Mouse (Mus musculus) liver, embryonic 13.5 days (tissue): ENCODE results near the gene Myh7b. TPM values are rescaled to one million over a fixed set of nuclear protein-coding genes. Genes with fewer than 3 reads are reported as not detected.
"Not testable (repeated sequence)": the region's sequence is repeated elsewhere in the genome, so short reads cannot be mapped to it uniquely, and the experiment has no call there.

Experiments used
- ATAC-seq: fragments of 200-750 bp; cut with Nextera tagmentation; 2 replicates; pipeline ENCODE4 v1.8.0; 2017; ENCODE audit warnings: low read depth, mild to moderate bottlenecking, moderate number of reproducible peaks, moderate library complexity
- DNase-seq: peaks from one replicate; pipeline ENCODE4 v3.0.0; 2022
- H3K27ac ChIP-seq: fragments of 300-500 bp; sonication (generic); 2 replicates; pipeline ENCODE4 v1.5.1; 2015; ENCODE audit warnings: moderate library complexity, mild to moderate bottlenecking, inconsistent platforms
- H3K27me3 ChIP-seq: fragments of 300-500 bp; sonication (generic); 2 replicates; pipeline ENCODE4 v1.6.1; 2015; ENCODE audit warnings: mild to moderate bottlenecking, inconsistent platforms
- H3K36me3 ChIP-seq: fragments of 300-500 bp; sonication (generic); 2 replicates; pipeline ENCODE4 v1.6.1; 2015; ENCODE audit warnings: mild to moderate bottlenecking, inconsistent platforms
- H3K4me1 ChIP-seq: fragments of 300-500 bp; sonication (generic); replicated peaks from 2 replicates; pipeline ENCODE4 v1.6.1; 2015; ENCODE audit warnings: inconsistent platforms
- H3K4me2 ChIP-seq: fragments of 300-500 bp; sonication (generic); 2 replicates; pipeline ENCODE4 v1.6.1; 2015; ENCODE audit warnings: inconsistent platforms, mild to moderate bottlenecking, moderate library complexity
- H3K4me3 ChIP-seq: fragments of 300-500 bp; sonication (generic); replicated peaks from 2 replicates; pipeline ENCODE4 v1.5.1; 2015; ENCODE audit warnings: mild to moderate bottlenecking, inconsistent platforms
- H3K9ac ChIP-seq: fragments of 300-500 bp; sonication (generic); 2 replicates; pipeline ENCODE4 v1.6.1; 2015; ENCODE audit warnings: mild to moderate bottlenecking, inconsistent platforms
- H3K9me3 ChIP-seq: fragments of 300-500 bp; sonication (generic); replicated peaks from 2 replicates; pipeline ENCODE4 v1.6.1; 2016; ENCODE audit warnings: inconsistent platforms
- WGBS: fragments of 180-500 bp; shearing (Covaris S2); methylation state at CpG from one replicate; pipeline ENCODE4 v1.1.7; 2015; ENCODE audit not compliant: insufficient replicate concordance; 5-methylcytosine and 5-hydroxymethylcytosine counted together
- polyA plus RNA-seq: library from polyadenylated mRNA; unstranded; fragments of >200 nt; fragmentation: Nextera tagmentation; extraction: Ambion mirVana; gene quantifications from 2 replicates; pipeline ENCODE4 v1.2.1, GENCODE M21; 2015

Myh7b gene
- polyA plus RNA-seq, 1 experiment from 2014 or later = 2.2 TPM

GRCm38 (mm10) chr2:155604560-155605235 is 6.3 kb upstream of the Myh7b start:
- Histone ChIP-seq H3K4me2 (peak overlapping the region; percentile 75), H3K9me3 (no peaks in the 10 kb centered on the region), H3K4me3 (peak overlapping the region; percentile 45), H3K9ac (peak overlapping the region; percentile 70), H3K4me1 (peaks cover 70% of the 10 kb centered on the region), H3K27ac (peak overlapping the region; percentile 99), H3K27me3 (no peaks in the 10 kb centered on the region), H3K36me3 (no peaks in the 10 kb centered on the region)
- WGBS = 23% methylated on average over 10 of the region's 10 CpGs
- ATAC-seq (peak; percentile 97), DNase-seq (peak; percentile 74)

GRCm38 (mm10) chr2:155605236-155605589 is 5.8 kb upstream of the Myh7b start:
- Histone ChIP-seq H3K9ac (peak overlapping the region; percentile 70), H3K27ac (peak overlapping the region; percentile 99), H3K4me3 (peak overlapping the region; percentile 45), H3K4me1 (peaks cover 70% of the 10 kb centered on the region), H3K4me2 (peak overlapping the region; percentile 75)
- H3K27me3 ChIP-seq, DNase-seq, H3K9me3 ChIP-seq, H3K36me3 ChIP-seq: not testable (repeated sequence)
- peak; percentile 80 for ATAC-seq
- 8% methylated on average over 4 of the region's 4 CpGs for WGBS

- Histone ChIP-seq H3K4me1 (peaks cover 79% of the 10 kb centered on the region), H3K9ac (peak overlapping the region; percentile 70), H3K4me3 (no peak overlapping the region), H3K27ac (peak overlapping the region; percentile 99), H3K36me3 (no peaks in the 10 kb centered on the region), H3K27me3 (no peaks in the 10 kb centered on the region), H3K9me3 (no peaks in the 10 kb centered on the region), H3K4me2 (no peak overlapping the region)
- ATAC-seq (no peak), DNase-seq (no peak)
- 84% methylated on average over 4 of the region's 4 CpGs for WGBS
Measured at GRCm38 (mm10) chr2:155606360-155606759, 4.7 kb upstream of the Myh7b start.

DNA sequence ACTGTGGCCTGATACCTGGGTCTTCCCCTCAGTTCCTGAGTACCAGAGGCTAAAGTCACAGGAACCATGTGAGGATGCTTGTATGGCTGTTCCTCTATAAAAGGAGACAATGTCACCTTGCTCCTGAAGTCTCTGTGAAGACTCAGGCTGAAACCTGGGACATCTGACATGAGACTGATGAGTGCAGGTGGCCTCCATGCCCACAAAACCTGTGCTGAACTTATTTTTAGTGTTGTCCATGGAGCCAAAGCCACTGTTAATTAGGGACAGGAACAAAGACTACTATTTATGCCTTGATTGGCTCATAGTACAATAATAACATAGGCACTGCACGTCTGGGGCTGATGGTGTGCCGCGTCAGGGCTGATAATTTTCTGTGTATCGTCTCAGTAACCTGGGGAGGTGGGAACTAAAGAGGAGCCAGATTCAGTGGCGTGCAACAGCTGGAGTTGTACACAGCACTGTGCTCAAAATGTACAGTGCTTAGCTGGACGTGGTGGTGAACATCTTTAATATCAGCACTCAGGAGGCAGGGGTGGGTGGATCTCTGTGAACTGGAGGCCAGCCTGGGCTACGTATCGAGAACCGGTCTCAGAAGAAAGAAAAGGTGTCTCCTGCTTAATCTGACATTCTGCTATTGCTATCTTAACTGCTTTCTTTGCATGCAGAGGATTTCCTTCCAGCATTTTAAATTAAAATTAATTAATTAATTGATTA is 980 bp downstream of the Myh7b start:
- Histone ChIP-seq H3K9me3 (no peaks in the 10 kb centered on the region), H3K4me2 (peak overlapping the region; percentile 90), H3K27ac (peak overlapping the region; percentile 97), H3K9ac (peak overlapping the region; percentile 85), H3K27me3 (no peaks in the 10 kb centered on the region), H3K4me3 (peak overlapping the region; percentile 68; the same call in 1 of the 2 replicates), H3K36me3 (no peaks in the 10 kb centered on the region), H3K4me1 (peaks cover 79% of the 10 kb centered on the region)
- DNase-seq (peak; percentile 62), ATAC-seq (no peak)
- 63% methylated on average over 9 of the region's 9 CpGs for WGBS

DNA sequence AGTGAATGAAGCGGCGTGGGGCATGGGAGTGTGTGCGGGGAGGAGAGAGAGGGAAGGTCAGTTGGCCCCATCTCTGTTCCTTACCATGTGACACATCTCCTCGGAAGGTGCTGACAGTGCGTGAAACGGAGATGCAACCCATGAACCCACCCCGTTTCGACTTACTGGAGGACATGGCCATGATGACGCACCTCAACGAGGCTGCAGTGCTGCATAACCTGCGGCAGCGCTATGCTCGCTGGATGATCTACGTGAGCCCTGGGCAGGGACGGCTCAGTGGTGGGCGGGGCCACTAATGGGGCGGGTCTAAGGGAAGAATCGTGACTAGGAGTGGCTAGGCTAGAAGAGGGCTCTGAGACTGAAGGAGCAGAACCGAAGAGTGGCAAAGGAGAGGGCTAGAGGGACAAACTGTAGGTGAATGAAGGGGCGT is 2.3 kb downstream of the Myh7b start:
- peak overlapping the region; percentile 68 for H3K4me3 ChIP-seq
- 4% methylated on average over 20 of the region's 20 CpGs for WGBS
- peak overlapping the region; percentile 97 for H3K27ac ChIP-seq
- H3K36me3 ChIP-seq = no peaks in the 10 kb centered on the region
- DNase-seq = peak; percentile 97
- ATAC-seq = peak; percentile 96
- H3K4me1 ChIP-seq = peaks cover 79% of the 10 kb centered on the region
- H3K27me3 ChIP-seq = no peaks in the 10 kb centered on the region
- no peaks in the 10 kb centered on the region for H3K9me3 ChIP-seq
- H3K4me2 ChIP-seq = peak overlapping the region; percentile 90
- H3K9ac ChIP-seq = peak overlapping the region; percentile 85

DNA sequence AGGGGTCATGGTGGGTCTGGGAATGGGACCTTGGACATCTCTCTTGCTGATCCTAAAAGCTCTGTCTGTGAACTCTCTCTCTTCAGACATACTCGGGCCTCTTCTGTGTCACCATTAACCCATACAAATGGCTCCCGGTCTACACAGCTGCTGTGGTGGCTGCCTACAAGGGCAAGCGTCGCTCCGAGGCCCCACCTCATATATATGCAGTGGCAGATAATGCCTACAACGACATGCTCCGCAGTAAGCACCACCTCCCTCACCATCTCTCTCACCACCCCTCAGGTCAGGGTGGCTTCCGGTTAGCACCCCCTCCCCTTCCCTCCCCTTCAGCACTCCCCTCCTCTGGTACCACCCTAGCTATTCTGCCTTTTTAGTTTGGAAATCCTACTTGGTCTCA is 2.9 kb downstream of the Myh7b start:
- Histone ChIP-seq H3K27ac (peak overlapping the region; percentile 97), H3K4me1 (peaks cover 84% of the 10 kb centered on the region), H3K4me3 (peak overlapping the region; percentile 68), H3K36me3 (no peaks in the 10 kb centered on the region), H3K4me2 (peak overlapping the region; percentile 90), H3K9ac (peak overlapping the region; percentile 85), H3K9me3 (no peaks in the 10 kb centered on the region), H3K27me3 (no peaks in the 10 kb centered on the region)
- ATAC-seq (peak; percentile 77), DNase-seq (peak; percentile 72)
- 15% methylated on average over 8 of the region's 8 CpGs for WGBS

DNA sequence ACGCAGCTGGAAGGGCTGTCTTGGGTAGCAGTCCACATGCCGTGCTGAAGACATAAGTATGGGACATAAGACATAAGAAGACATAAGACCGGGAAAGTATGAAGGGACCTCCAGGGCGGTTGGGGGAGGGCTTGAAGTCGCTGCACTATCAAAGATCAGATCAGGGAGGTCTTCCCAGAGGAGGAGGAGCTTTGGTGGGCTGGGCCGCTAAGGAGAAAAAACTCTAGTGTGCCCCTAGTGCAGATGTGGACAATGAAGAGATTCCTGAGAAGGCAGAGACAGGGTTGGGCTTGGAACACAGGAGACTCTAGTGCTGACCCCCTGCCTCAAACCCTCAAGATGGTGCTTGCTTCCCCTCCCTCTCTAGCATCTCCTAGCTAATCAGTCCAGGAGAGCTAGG is 6.0 kb downstream of the Myh7b start:
- Histone ChIP-seq H3K36me3 (no peaks in the 10 kb centered on the region), H3K27ac (peak overlapping the region; percentile 74), H3K4me1 (peaks cover 94% of the 10 kb centered on the region), H3K9me3 (no peaks in the 10 kb centered on the region), H3K27me3 (no peaks in the 10 kb centered on the region), H3K4me2 (peak overlapping the region; percentile 39), H3K9ac (peak overlapping the region; percentile 42), H3K4me3 (peak overlapping the region; percentile 1; the same call in 1 of the 2 replicates)
- 17% methylated on average over 6 of the region's 6 CpGs for WGBS
- ATAC-seq (no peak), DNase-seq (no peak)

- H3K27me3 ChIP-seq = peaks cover 5% of the 10 kb centered on the region; the same call in 1 of the 2 replicates
- H3K9ac ChIP-seq = no peak overlapping the region
- ATAC-seq (peak; percentile 68), DNase-seq (peak; percentile 82)
- no peak overlapping the region for H3K4me3 ChIP-seq
- H3K4me2 ChIP-seq = no peak overlapping the region
- no peaks in the 10 kb centered on the region for H3K9me3 ChIP-seq
- 12% methylated on average over 8 of the region's 8 CpGs for WGBS
- H3K36me3 ChIP-seq = no peaks in the 10 kb centered on the region
- peak overlapping the region; percentile 74; the same call in 1 of the 2 replicates for H3K27ac ChIP-seq
- H3K4me1 ChIP-seq = peaks cover 92% of the 10 kb centered on the region
Measured at GRCm38 (mm10) chr2:155619817-155620216, 8.8 kb downstream of the Myh7b start.

DNA sequence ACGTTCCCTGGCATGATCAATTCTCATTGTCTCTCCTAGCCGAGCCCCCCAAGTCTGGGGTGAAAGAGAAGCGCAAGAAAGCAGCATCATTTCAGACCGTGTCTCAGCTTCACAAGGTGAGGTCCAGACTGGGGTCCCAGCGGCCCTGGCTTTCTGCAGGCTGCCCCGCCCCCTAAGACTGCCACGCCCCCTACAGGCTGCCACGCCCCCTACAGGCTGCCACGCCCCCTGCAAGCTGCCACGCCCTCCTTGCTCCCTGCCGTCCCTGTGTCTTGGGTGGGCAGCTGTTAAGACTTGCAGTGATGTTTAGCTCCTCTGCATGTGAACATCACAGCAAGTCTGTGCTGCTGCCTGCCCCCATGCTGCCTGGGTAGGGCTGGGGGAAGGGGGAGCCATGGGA is 11.6 kb downstream of the Myh7b start:
- DNase-seq (no peak), ATAC-seq (no peak)
- Histone ChIP-seq H3K27me3 (peaks cover 29% of the 10 kb centered on the region), H3K36me3 (no peaks in the 10 kb centered on the region), H3K4me2 (no peak overlapping the region), H3K4me3 (no peak overlapping the region), H3K27ac (no peak overlapping the region), H3K9ac (0 out of 2 replicates have a peak overlapping the region, but pooled peaks have one; percentile 6), H3K4me1 (peaks cover 69% of the 10 kb centered on the region), H3K9me3 (no peaks in the 10 kb centered on the region)
- WGBS = 24% methylated on average over 11 of the region's 11 CpGs

DNA sequence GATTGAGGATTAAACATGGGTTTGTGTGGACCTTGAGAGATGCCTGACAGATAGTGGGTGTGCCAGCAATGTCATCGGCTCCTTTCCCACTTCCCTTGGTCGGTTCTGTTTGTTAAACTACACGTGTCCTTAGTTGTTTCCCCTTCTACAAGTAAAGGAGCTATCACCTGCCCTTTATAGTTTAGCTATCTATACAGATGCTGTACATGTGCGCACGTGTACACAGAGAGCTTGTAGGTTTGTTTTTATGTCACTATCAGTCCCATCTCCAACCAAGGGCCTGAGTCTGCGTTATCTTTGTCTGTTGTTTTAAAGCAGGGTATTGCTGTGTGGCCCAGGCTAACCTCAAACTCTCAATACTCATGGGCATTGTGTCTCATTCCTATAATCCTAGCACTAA is 13.0 kb downstream of the Myh7b start:
- Histone ChIP-seq H3K4me1 (peaks cover 60% of the 10 kb centered on the region), H3K9ac (no peak overlapping the region), H3K9me3 (no peaks in the 10 kb centered on the region), H3K4me3 (no peak overlapping the region), H3K36me3 (no peaks in the 10 kb centered on the region), H3K27me3 (peaks cover 43% of the 10 kb centered on the region), H3K27ac (no peak overlapping the region), H3K4me2 (no peak overlapping the region)
- ATAC-seq = no peak
- WGBS = 63% methylated on average over 6 of the region's 6 CpGs
- DNase-seq = no peak

DNA sequence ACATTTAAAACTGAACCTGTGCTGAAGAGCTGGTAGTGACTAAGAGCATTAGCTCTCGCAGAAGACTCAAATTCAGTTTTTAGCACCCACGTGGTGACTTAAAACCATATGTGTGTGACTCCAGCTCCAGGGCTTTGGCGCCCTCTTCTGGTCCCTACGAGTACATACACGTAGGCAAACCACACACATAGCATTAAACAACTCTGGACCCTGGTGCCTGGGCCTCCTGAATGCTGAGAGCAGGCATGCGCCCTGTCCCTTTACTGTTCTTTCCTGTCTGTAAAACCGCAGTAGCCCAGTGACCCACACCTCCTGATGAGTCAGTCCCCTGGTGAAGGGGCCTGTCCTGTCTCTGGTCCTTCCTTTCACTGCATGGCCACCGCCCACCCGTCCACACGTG is 13.7 kb downstream of the Myh7b start:
- no peak for DNase-seq
- no peak overlapping the region for H3K4me2 ChIP-seq
- WGBS = 23% methylated on average over 10 of the region's 10 CpGs
- H3K4me1 ChIP-seq = peaks cover 60% of the 10 kb centered on the region
- H3K27ac ChIP-seq = no peak overlapping the region
- no peaks in the 10 kb centered on the region for H3K9me3 ChIP-seq
- no peaks in the 10 kb centered on the region for H3K36me3 ChIP-seq
- H3K9ac ChIP-seq = no peak overlapping the region
- peaks cover 51% of the 10 kb centered on the region for H3K27me3 ChIP-seq
- peak; percentile 25; the same call in 1 of the 2 replicates for ATAC-seq
- no peak overlapping the region for H3K4me3 ChIP-seq
